Comparison of ENCODE assay signal across 9 mouse cellular contexts in the genomic region with DNA sequence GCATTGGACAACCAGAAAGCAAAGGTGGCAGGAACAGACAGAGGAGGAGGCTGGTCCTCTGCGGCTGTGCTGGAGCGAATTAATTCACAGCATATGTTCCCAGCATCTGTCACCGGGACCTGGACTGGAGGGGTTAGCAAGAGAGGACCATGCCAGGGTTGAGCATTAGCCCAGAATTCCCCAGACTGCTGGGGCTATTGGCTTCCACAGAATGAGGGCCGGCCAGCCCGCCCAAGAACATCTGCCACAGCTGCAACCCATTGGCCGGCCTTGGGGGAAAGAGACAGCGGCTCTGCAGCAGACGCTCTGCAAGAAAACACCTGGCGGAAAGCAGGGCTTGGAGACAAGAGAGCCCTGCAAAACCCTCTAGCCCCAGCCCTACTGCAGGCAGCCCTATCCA.
DNase-seq lines count a peak whose midpoint lies in the region; ATAC-seq lines count a peak whose summit lies in the region.
"Had no signal": no experiment of that assay in that cellular context is flagged by ENCODE, and none has a peak within 500 bp of the region (broad histone marks: within the 10 kb centered on the region; RNA-seq: fewer than 3 reads in every experiment).

No protein-coding gene starts in this region.

- peak; percentile 57 for DNase-seq in cerebellum, adult 11-12 months
- no peak for DNase-seq in cerebellum, adult 8-10 months
- DNase-seq in neural tube, embryonic 11.5 days (ENCODE audit: low spot score): peak; percentile 58
- peak; percentile 48 for DNase-seq in hindbrain, embryonic 11.5 days (ENCODE audit: low spot score)
- DNase-seq in skeletal muscle tissue, adult 2 months (ENCODE audit: low read depth, low spot score): peak; percentile 68
- DNase-seq in urinary bladder, adult 2 months (ENCODE audit: low spot score): no peak
- DNase-seq in kidney, postnatal 25 days: no peak
- DNase-seq: liver, embryonic 13.5 days had no signal

- ATAC-seq in neural tube, embryonic 11.5 days (ENCODE audit: insufficient read depth, low FRiP score, low TSS enrichment): 0 out of 2 replicates have a peak, but pooled peaks have one; percentile 38
- no peak for ATAC-seq in neural tube, embryonic 15.5 days (ENCODE audit: low FRiP score)
- ATAC-seq in hindbrain, embryonic 11.5 days (ENCODE audit: low FRiP score): peak; percentile 41; the same call in 1 of the 2 replicates

- H3K9ac ChIP-seq in neural tube, embryonic 11.5 days (ENCODE audit: low read length): no peak overlapping the region
- no peak overlapping the region for H3K9ac ChIP-seq in neural tube, embryonic 15.5 days (replicated peaks)
- H3K9ac ChIP-seq in hindbrain, embryonic 11.5 days (ENCODE audit: low read depth, low read length): no peak overlapping the region
- H3K9ac ChIP-seq: liver, embryonic 13.5 days had no signal

- no peaks in the 10 kb centered on the region for H3K27me3 ChIP-seq in neural tube, embryonic 11.5 days (ENCODE audit: control insufficient read depth, insufficient read depth, low read length)
- no peaks in the 10 kb centered on the region for H3K27me3 ChIP-seq in neural tube, embryonic 15.5 days (replicated peaks)
- no peaks in the 10 kb centered on the region; the same call in 1 of the 2 replicates for H3K27me3 ChIP-seq in hindbrain, embryonic 11.5 days (ENCODE audit: control insufficient read depth, insufficient read depth, low read length)
- H3K27me3 ChIP-seq: liver, embryonic 13.5 days had no signal

- peaks cover 14% of the 10 kb centered on the region for H3K4me1 ChIP-seq in neural tube, embryonic 11.5 days (ENCODE audit: control insufficient read depth, insufficient read depth, low read length)
- H3K4me1 ChIP-seq in neural tube, embryonic 15.5 days: peaks cover 22% of the 10 kb centered on the region
- H3K4me1 ChIP-seq in hindbrain, embryonic 11.5 days (replicated peaks; ENCODE audit: control insufficient read depth, insufficient read depth, low read length): peaks cover 14% of the 10 kb centered on the region

- H3K27ac ChIP-seq in neural tube, embryonic 11.5 days (ENCODE audit: low read depth, low read length): no peak overlapping the region
- H3K27ac ChIP-seq in neural tube, embryonic 15.5 days (replicated peaks): no peak overlapping the region
- H3K27ac ChIP-seq in hindbrain, embryonic 11.5 days (ENCODE audit: low read depth, low read length): no peak overlapping the region
- H3K27ac ChIP-seq: liver, embryonic 13.5 days had no signal

- H3K9me3 ChIP-seq in neural tube, embryonic 11.5 days (ENCODE audit: control insufficient read depth, low read length): no peaks in the 10 kb centered on the region
- H3K9me3 ChIP-seq in neural tube, embryonic 15.5 days (replicated peaks): no peaks in the 10 kb centered on the region
- H3K9me3 ChIP-seq in hindbrain, embryonic 11.5 days (ENCODE audit: control insufficient read depth, low read length): no peaks in the 10 kb centered on the region
- H3K9me3 ChIP-seq: liver, embryonic 13.5 days had no signal

- H3K36me3 ChIP-seq in neural tube, embryonic 11.5 days (ENCODE audit: control insufficient read depth, insufficient read depth, low read length): no peaks in the 10 kb centered on the region
- H3K36me3 ChIP-seq in neural tube, embryonic 15.5 days: no peaks in the 10 kb centered on the region
- no peaks in the 10 kb centered on the region for H3K36me3 ChIP-seq in hindbrain, embryonic 11.5 days (ENCODE audit: control insufficient read depth, insufficient read depth, low read length)
- H3K36me3 ChIP-seq: liver, embryonic 13.5 days had no signal

- H3K4me2 ChIP-seq in neural tube, embryonic 11.5 days (ENCODE audit: low read depth): no peak overlapping the region
- no peak overlapping the region for H3K4me2 ChIP-seq in neural tube, embryonic 15.5 days
- no peak overlapping the region for H3K4me2 ChIP-seq in hindbrain, embryonic 11.5 days (replicated peaks; ENCODE audit: low read depth, low read length)
- H3K4me2 ChIP-seq: liver, embryonic 13.5 days had no signal

- H3K4me3 ChIP-seq in neural tube, embryonic 11.5 days (ENCODE audit: low read depth, low read length): no peak overlapping the region
- no peak overlapping the region for H3K4me3 ChIP-seq in neural tube, embryonic 15.5 days (replicated peaks)
- H3K4me3 ChIP-seq in hindbrain, embryonic 11.5 days (ENCODE audit: low read depth, low read length): no peak overlapping the region
- H3K4me3 ChIP-seq: liver, embryonic 13.5 days had no signal

- WGBS in neural tube, embryonic 11.5 days: 39% methylated on average over 9 of the region's 9 CpGs
- WGBS in neural tube, embryonic 15.5 days: 41% methylated on average over 9 of the region's 9 CpGs
- 34% methylated on average over 9 of the region's 9 CpGs for WGBS in hindbrain, embryonic 11.5 days

Comparison
In these comparisons a context has a peak if more than half of its experiments do, and no peak if none do; other contexts are left out.
1. DNase-seq: peak in cerebellum, adult 11-12 months (single experiment), neural tube, embryonic 11.5 days (single experiment), hindbrain, embryonic 11.5 days (single experiment) and skeletal muscle tissue, adult 2 months (single experiment); none in cerebellum, adult 8-10 months (single experiment), urinary bladder, adult 2 months (single experiment) and kidney, postnatal 25 days (0 of 2).